Mouse (Mus musculus) heart, embryonic 11.5 days (tissue): ENCODE results near the gene 1190002N15Rik. TPM values are rescaled to one million over a fixed set of nuclear protein-coding genes. Genes with fewer than 3 reads are reported as not detected.

Source experiments
- ATAC-seq: fragments of 200-750 bp; cut with Nextera tagmentation; replicated peaks from 2 replicates; pipeline ENCODE4 v1.8.0; 2017; ENCODE audit warnings: moderate library complexity; ENCODE audit not compliant: insufficient number of reproducible peaks, low FRiP score, low TSS enrichment
- H3K27ac ChIP-seq: fragments of 300-500 bp; sonication (generic); 2 replicates; pipeline ENCODE4 v1.5.1; 2014; ENCODE audit warnings: mild to moderate bottlenecking, low read depth, low read length
- H3K27me3 ChIP-seq: fragments of 300-500 bp; sonication (generic); 2 replicates; pipeline ENCODE4 v1.6.1; 2014; ENCODE audit warnings: mild to moderate bottlenecking, low read length, mixed read lengths; ENCODE audit not compliant: control insufficient read depth, insufficient read depth
- H3K36me3 ChIP-seq: fragments of 300-500 bp; sonication (generic); 2 replicates; pipeline ENCODE4 v1.6.1; 2014; ENCODE audit warnings: mild to moderate bottlenecking, low read length, moderate library complexity, mixed read lengths; ENCODE audit not compliant: control insufficient read depth, insufficient read depth
- H3K4me1 ChIP-seq: fragments of 300-500 bp; sonication (generic); 2 replicates; pipeline ENCODE4 v1.6.1; 2014; ENCODE audit warnings: low read length; ENCODE audit not compliant: control insufficient read depth, insufficient read depth
- H3K4me2 ChIP-seq: fragments of 300-500 bp; sonication (generic); 2 replicates; pipeline ENCODE4 v1.6.1; 2014; ENCODE audit warnings: mild to moderate bottlenecking, moderate library complexity
- H3K4me3 ChIP-seq: fragments of 300-500 bp; sonication (generic); 2 replicates; pipeline ENCODE4 v1.5.1; 2014; ENCODE audit warnings: low read depth, low read length
- H3K9ac ChIP-seq: fragments of 300-500 bp; sonication (generic); 2 replicates; pipeline ENCODE4 v1.6.1; 2014; ENCODE audit warnings: mild to moderate bottlenecking, low read depth, low read length, moderate library complexity
- H3K9me3 ChIP-seq: fragments of 300-500 bp; sonication (generic); replicated peaks from 2 replicates; pipeline ENCODE4 v1.6.1; 2016; ENCODE audit warnings: low read length; ENCODE audit not compliant: control insufficient read depth
- WGBS: fragments of 180-500 bp; shearing (Covaris S2); extraction: QIAGEN DNeasy Blood & Tissue Kit; methylation state at CpG from one replicate; pipeline ENCODE4 v1.1.7; 2014; ENCODE audit not compliant: insufficient replicate concordance; 5-methylcytosine and 5-hydroxymethylcytosine counted together
- polyA plus RNA-seq: library from polyadenylated mRNA; unstranded; fragments of >200 nt; fragmentation: Nextera tagmentation; extraction: Ambion mirVana; gene quantifications from 2 replicates; pipeline ENCODE4 v1.2.1, GENCODE M21; 2014

1190002N15Rik gene
- polyA plus RNA-seq, 1 experiment from 2014 or later, result 54.3 TPM

DNA sequence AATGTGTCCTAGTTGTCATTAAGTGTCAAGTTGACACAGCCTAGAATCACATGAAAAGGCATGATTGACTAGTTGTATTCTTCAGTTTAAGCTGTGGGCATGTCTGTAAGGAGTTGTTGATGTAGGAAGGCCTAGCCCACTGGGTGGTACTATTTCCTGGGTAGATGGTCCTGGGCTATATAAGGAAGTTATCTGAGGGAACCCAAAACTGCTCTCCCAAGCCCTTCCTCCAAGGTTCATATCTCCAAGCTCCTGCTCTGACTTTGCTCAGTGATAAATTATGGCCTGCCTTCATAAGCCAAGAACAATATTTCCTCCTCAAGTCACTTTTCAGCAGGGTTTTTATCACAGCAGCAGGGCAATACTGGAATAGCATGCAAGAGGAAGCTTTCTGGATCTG is 18.4 kb upstream of the 1190002N15Rik start:
- Histone ChIP-seq H3K4me2 (no peak overlapping the region), H3K9ac (no peak overlapping the region), H3K4me3 (no peak overlapping the region), H3K36me3 (no peaks in the 10 kb centered on the region), H3K27me3 (no peaks in the 10 kb centered on the region), H3K4me1 (no peaks in the 10 kb centered on the region), H3K9me3 (no peaks in the 10 kb centered on the region), H3K27ac (no peak overlapping the region)
- no peak for ATAC-seq

DNA sequence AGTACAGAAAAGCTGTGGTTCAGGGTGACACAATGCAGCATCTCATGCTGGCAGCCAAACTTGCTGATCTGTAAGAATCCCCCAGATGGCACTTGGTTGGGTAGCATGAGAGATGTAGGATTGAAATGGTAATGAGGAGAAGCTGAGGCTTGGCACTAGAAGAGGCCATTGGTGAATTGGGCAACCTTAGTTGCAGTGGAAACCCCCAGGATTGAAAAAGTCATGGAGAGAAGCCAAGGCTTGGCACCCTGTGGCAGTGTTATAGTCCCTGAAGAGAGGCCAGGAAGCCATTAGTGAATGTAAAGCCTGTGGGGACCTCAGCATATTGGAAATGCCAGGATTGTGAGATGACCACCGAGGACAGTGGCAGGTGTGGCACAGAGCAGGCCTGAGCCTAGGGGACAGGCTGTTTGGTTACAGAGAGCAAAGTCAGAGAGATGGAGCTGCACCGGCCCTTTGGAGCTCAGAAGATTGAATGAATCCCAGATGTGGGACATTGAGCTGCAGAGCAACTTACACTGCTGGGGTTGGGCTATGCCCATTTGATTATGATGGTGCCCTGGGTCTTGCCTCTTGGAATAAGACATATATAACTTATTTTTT is 12.7 kb upstream of the 1190002N15Rik start:
- no peaks in the 10 kb centered on the region for H3K27me3 ChIP-seq
- no peak overlapping the region for H3K27ac ChIP-seq
- H3K4me2 ChIP-seq, result no peak overlapping the region
- H3K4me3 ChIP-seq, result no peak overlapping the region
- H3K4me1 ChIP-seq, result no peaks in the 10 kb centered on the region
- ATAC-seq, result no peak
- H3K9me3 ChIP-seq, result no peaks in the 10 kb centered on the region
- no peaks in the 10 kb centered on the region for H3K36me3 ChIP-seq
- WGBS, result 86% methylated on average over 2 of the region's 2 CpGs
- H3K9ac ChIP-seq, result no peak overlapping the region

DNA sequence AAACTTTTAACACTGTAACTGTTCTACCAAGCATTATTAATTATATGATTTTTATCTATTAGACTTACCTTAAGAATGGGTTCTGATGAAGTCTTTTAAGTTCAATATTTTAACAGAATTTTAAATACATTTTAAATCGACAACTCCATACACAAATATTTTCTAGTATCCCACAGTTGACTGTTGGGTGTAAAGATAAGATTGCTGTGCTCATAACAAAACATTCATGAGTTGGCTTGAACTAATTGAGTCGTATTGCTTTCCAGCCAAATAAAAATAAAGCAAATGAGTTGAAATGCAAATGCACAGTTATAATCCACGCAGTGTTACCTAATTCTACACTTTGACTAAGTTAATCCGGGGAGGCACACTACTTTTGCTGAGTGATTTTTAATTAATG is 6.0 kb upstream of the 1190002N15Rik start:
- Histone ChIP-seq H3K4me2 (no peak overlapping the region), H3K27me3 (no peaks in the 10 kb centered on the region), H3K4me1 (no peaks in the 10 kb centered on the region), H3K9ac (no peak overlapping the region), H3K36me3 (no peaks in the 10 kb centered on the region), H3K27ac (no peak overlapping the region), H3K4me3 (no peak overlapping the region), H3K9me3 (no peaks in the 10 kb centered on the region)
- 84% methylated on average over 4 of the region's 4 CpGs for WGBS
- no peak for ATAC-seq

DNA sequence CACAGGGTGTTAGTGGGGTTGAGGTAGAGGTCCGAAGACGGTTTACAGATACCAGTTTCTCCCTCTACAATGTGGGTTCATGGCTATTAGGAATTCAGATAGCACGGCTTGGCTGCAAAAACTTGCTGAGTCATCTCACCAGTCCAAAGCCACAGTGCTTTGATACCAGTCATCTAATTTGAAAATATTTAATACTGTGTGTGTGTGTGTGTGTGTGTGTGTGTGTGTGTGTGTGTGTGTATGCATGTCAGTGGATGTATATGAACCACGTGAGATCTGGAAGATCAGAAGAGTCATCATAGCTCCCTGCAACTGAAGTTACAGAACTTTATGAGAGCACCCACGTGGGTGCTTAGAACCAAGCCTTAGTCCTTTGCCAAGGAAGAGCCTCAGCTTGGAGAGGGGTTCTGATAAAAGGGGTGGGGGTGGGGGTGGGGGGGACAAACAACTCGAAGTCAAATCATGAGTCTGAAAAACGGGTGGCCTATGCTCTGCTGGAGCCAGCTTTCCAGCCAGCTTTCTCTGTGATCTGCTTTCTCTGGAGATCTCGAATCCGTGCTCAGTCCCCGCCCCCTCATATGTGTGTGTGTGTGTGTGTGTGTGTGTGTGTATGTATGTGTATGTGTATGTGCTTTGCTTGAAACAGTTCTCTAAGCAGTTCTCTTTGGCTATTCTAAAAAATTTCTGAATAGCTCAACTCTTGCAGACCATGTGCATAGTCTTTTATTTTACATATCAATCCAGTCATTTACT is 2.6 kb upstream of the 1190002N15Rik start:
- no peak for ATAC-seq
- Histone ChIP-seq H3K9me3 (no peaks in the 10 kb centered on the region), H3K9ac (no peak overlapping the region), H3K36me3 (no peaks in the 10 kb centered on the region), H3K27me3 (no peaks in the 10 kb centered on the region), H3K4me3 (0 out of 2 replicates have a peak overlapping the region, but pooled peaks have one; percentile 12), H3K4me2 (peak overlapping the region; percentile 37), H3K4me1 (no peaks in the 10 kb centered on the region), H3K27ac (no peak overlapping the region)
- 51% methylated on average over 10 of the region's 10 CpGs for WGBS

DNA sequence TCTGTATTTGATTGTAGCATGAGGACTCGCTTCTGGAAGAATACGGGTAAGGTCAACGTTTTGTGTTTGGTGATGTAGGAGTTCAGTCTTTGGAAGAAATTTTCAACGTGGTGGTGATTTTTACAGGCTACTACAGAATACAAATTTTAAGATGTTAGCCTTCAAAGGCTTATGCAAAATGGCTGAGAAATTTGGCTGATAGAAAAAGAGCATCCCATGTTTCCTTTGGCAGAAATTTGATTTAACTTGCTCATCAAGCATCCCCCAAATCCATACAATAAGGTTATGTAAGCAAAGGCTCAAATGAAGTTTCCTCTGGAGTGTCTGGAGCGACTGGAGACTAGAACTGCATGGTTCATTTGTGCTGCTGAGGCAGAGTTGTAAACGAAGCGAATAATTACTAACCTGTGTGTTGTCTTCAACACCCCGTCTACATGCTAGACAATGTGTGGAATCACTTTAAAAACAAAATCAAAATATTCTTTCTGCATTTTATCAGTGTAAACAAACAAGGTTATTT is 1.5 kb upstream of the 1190002N15Rik start:
- peak overlapping the region; percentile 83 for H3K4me3 ChIP-seq
- WGBS, result 51% methylated on average over 8 of the region's 8 CpGs
- H3K4me1 ChIP-seq, result no peaks in the 10 kb centered on the region
- no peaks in the 10 kb centered on the region for H3K9me3 ChIP-seq
- peak overlapping the region; percentile 87 for H3K4me2 ChIP-seq
- peak overlapping the region; percentile 91; the same call in 1 of the 2 replicates for H3K9ac ChIP-seq
- no peaks in the 10 kb centered on the region for H3K27me3 ChIP-seq
- no peak for ATAC-seq
- H3K27ac ChIP-seq, result no peak overlapping the region
- H3K36me3 ChIP-seq, result no peaks in the 10 kb centered on the region

DNA sequence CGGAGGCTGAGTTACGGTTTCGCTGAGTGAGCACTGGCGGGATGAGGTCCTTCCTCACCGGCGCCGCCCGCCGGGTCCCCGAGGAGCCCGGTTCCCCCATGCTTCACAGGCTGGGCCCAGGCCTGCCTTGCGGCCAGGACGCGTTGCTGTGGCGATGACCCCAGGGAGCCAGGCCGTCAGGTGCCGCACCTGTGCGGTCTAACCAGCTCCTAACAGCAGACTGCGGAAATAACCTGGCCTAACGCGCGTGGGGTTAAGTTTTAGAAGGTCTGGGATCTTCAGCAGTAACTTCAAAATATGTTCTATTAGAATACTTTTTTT is 902 bp upstream of the 1190002N15Rik start:
- no peaks in the 10 kb centered on the region for H3K9me3 ChIP-seq

DNA sequence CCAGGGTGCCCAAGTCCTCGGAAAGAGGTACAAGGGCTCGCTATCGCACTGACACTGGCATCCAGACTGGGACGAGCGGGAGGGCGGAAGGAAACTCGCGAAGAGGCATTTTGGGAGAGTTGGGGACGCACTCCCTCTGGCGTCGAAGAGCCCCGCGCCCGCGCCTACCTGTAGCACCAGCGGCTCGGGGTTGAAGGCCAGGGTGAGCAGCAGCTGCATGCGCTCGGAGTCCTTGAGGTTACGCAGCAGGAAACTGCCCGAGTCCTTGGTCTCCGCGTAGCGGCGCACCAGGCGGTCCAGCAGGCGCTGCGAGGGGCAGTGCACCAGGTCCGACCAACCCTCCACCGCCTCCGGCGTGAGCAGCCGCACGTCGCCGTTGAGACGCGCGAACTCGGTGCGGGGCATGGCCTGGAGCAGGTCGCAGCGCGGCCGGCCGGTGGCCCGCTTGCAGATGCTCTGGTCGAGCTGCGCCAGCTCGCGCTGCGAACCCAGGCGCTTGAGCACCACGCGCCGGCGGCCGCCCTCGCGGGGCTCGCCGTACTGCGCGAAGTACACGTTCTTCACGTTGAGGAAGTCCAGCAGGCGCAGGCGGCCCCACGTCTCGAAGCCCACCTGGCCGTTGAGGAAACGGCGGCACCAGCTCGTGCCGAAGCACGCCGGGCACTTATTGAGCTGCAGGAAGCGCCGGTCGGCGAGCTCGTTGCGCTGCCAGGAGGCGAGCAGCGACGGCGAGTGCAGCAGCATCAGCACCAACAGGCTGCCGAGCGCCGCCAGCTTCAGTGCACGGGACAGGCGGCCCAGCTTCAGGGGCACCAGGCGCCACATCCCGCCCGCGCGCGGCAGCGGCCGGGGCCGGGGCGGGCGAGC is 597 bp downstream of the 1190002N15Rik start:
- no peaks in the 10 kb centered on the region for H3K9me3 ChIP-seq
- ATAC-seq, result peak; percentile 37
- peak overlapping the region; percentile 91 for H3K9ac ChIP-seq
- H3K27ac ChIP-seq, result peak overlapping the region; percentile 96
- H3K27me3 ChIP-seq, result no peaks in the 10 kb centered on the region
- peaks cover 2% of the 10 kb centered on the region; the same call in 1 of the 2 replicates for H3K4me1 ChIP-seq
- H3K36me3 ChIP-seq, result no peaks in the 10 kb centered on the region
- under 1% methylated on average over 96 of the region's 103 CpGs for WGBS
- H3K4me3 ChIP-seq, result peak overlapping the region; percentile 83
- peak overlapping the region; percentile 87 for H3K4me2 ChIP-seq

More for the DNA sequence above, 902 bp upstream of the 1190002N15Rik start:
- peak overlapping the region; percentile 83 for H3K4me3 ChIP-seq
- peak overlapping the region; percentile 87 for H3K4me2 ChIP-seq
- peak overlapping the region; percentile 96 for H3K27ac ChIP-seq
- no peaks in the 10 kb centered on the region for H3K27me3 ChIP-seq
- peak; percentile 46 for ATAC-seq
- under 1% methylated on average over 22 of the region's 22 CpGs for WGBS
- peaks cover 2% of the 10 kb centered on the region; the same call in 1 of the 2 replicates for H3K4me1 ChIP-seq
- no peaks in the 10 kb centered on the region for H3K36me3 ChIP-seq
- peak overlapping the region; percentile 91 for H3K9ac ChIP-seq

DNA sequence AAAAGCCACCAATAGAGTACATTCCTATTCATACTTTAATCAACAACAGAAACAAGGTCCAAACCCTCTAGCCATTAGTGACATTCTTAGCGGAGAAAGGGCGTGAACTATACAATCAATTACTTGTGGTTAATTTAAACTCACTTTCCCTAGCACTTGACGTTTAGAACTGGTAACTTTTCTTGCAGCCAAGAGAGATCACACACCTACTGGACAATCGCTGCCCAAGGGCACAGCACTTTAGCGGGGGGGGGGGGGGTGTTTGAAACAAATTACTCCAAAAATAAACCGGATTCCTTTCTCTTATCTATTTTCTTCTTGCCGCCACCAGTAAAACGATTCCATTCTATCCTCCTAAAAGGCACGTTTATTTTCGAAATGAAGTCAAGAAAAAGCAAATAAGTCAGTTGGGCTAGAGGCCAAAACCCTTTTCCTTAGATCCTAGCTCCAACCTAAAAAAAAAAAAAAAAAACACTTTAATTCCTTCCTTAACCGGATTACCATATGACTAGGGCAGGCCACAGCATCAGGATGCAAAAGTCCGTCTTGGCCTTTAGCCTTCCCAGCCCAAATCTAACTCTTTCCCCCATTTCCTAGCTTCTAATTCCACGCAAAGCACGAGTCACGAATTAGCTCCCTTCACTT is 1.5 kb downstream of the 1190002N15Rik start:
- H3K27me3 ChIP-seq, result no peaks in the 10 kb centered on the region
- no peak for ATAC-seq

More for the DNA sequence above, 1.5 kb downstream of the 1190002N15Rik start:
- Histone ChIP-seq H3K9ac (peak overlapping the region; percentile 91), H3K4me3 (peak overlapping the region; percentile 83), H3K9me3 (no peaks in the 10 kb centered on the region), H3K4me1 (peaks cover 2% of the 10 kb centered on the region; the same call in 1 of the 2 replicates), H3K36me3 (no peaks in the 10 kb centered on the region), H3K4me2 (peak overlapping the region; percentile 87), H3K27ac (peak overlapping the region; percentile 96)
- WGBS, result under 1% methylated on average over 15 of the region's 15 CpGs
